Mouse (Mus musculus): ENCODE results near the gene Shkbp1. TPM values are rescaled to one million over a fixed set of nuclear protein-coding genes. Genes with fewer than 3 reads are reported as not detected.

Gene Shkbp1
- total RNA-seq (2012; rRNA removed), result 28.8 and 45.5 TPM in 2 replicates

GRCm38 (mm10) chr7:27355745-27356240 lies at the start of gene Shkbp1:
TSS of gene Shkbp1 (minus strand) at chr7:27356019.
- Histone ChIP-seq H3K4me3 (ENCODE audit: insufficient read depth in 1 of 2, low read depth in 1 of 2, low read length in 2 of 2, poor library complexity in 1 of 2, severe bottlenecking in 1 of 2) (peak within 1 kb of the TSS; percentile 78 to 89), H3K36me3 (ENCODE audit: control insufficient read depth, insufficient read depth, low read length, poor library complexity, severe bottlenecking) (peaks cover 9% of the 10 kb centered on the region; the same call in 1 of the 2 replicates), H3K4me1 (ENCODE audit: control insufficient read depth in 2 of 2, insufficient read depth in 2 of 2, low read length in 2 of 2, poor library complexity in 1 of 2) (peaks cover 3 to 11% of the 10 kb centered on the region in 2 experiments; a peak in 3 of 4 replicates), H3K9me3 (ENCODE audit: control insufficient read depth, insufficient read depth, low read depth, low read length) (no peaks in the 10 kb centered on the region), H3K9ac (ENCODE audit: insufficient read depth, low read depth, low read length, poor library complexity, severe bottlenecking) (peak within 1 kb of the TSS; percentile 81), H3K27ac (ENCODE audit: insufficient read depth, low read depth, low read length, poor library complexity, severe bottlenecking) (peak within 1 kb of the TSS; percentile 84)
- in situ Hi-C loops (cut with MboI; ENCODE audit: low sequenced_read_pairs in 2 of 2, unreplicated experiment in 2 of 2), result no loop called here
- DNase-seq (ENCODE audit: low read depth, low spot score), result peak; percentile 83
- TF ChIP-seq ZC3H11A (IDR thresholded peaks at IDR 0.05; ENCODE audit: borderline replicate concordance, low read depth, low read length) (no peak), CHD2 (IDR thresholded peaks at IDR 0.05; ENCODE audit: low read depth, low read length) (peak; percentile 72; the same call in 1 of the 2 replicates)

DNA sequence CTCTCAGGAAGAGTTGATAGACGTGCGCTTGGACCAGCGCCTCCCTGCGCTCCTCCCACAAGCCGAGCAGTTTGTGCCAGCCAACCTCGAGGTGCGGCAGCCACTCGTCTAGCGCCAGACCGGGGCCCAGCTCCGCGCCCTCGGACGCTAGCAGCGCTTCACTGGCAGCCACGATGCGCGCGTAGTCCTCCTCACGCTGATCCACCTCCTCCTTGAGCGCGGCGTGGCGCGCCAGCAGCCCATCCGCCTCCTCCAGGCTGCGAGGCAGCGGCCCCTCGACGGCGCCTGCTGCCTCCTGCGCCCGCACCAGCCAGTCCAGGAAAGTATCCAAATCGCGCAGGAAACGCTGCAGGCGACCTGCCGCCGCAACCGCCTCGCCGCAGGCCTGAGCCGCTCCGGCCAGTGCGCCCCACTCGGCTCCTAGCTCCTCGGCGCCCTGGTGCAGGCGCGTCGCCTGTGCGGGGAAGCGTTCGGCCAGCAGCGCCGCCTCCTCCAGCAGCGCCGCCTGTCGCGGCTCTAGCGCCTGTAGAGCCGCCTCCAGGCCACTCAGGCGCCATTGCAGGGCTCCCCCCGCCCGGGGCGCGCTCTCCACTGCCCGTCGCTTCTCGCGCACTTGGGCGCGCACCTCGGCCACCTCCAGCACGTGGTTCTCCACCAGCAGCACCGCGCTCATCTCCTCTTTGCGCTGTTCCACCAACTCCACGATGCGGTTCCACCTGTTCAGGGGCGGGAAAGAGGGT lies 48.6 kb upstream of the Shkbp1 start:
- H3K36me3 ChIP-seq (ENCODE audit: control insufficient read depth, insufficient read depth, low read length, poor library complexity, severe bottlenecking), result no peaks in the 10 kb centered on the region
- peak overlapping the region; percentile 63 to 79 for H3K4me3 ChIP-seq (ENCODE audit: insufficient read depth in 1 of 2, low read depth in 1 of 2, low read length in 2 of 2, poor library complexity in 1 of 2, severe bottlenecking in 1 of 2)
- in situ Hi-C loops (cut with MboI; ENCODE audit: low sequenced_read_pairs in 2 of 2, unreplicated experiment in 2 of 2), result loop anchor here in 1 of 2 experiments (5.0 kb wide), 1 partner anchor 112 kb away; no protein-coding TSS in a partner anchor
- H3K4me1 ChIP-seq (ENCODE audit: control insufficient read depth in 2 of 2, insufficient read depth in 2 of 2, low read length in 2 of 2, poor library complexity in 1 of 2), result peaks cover 0 to 3% of the 10 kb centered on the region in 2 experiments; a peak in 1 of 4 replicates
- TF ChIP-seq ZNF384 (IDR thresholded peaks at IDR 0.05; ENCODE audit: low read depth, low read length) (no peak), HCFC1 (IDR thresholded peaks at IDR 0.05; ENCODE audit: borderline replicate concordance, insufficient read depth, low read length) (no peak), MAFK (IDR thresholded peaks at IDR 0.05; ENCODE audit: insufficient read depth, low read depth, low read length) (no peak), ZC3H11A (IDR thresholded peaks at IDR 0.05; ENCODE audit: borderline replicate concordance, low read depth, low read length) (no peak), CHD2 (IDR thresholded peaks at IDR 0.05; ENCODE audit: low read depth, low read length) (no peak)
- peak overlapping the region; percentile 78 for H3K9ac ChIP-seq (ENCODE audit: insufficient read depth, low read depth, low read length, poor library complexity, severe bottlenecking)
- no peaks in the 10 kb centered on the region for H3K9me3 ChIP-seq (ENCODE audit: control insufficient read depth, insufficient read depth, low read depth, low read length)
- H3K27ac ChIP-seq (ENCODE audit: insufficient read depth, low read depth, low read length, poor library complexity, severe bottlenecking), result no peak overlapping the region
- DNase-seq (ENCODE audit: low read depth, low spot score), result no peak

DNA sequence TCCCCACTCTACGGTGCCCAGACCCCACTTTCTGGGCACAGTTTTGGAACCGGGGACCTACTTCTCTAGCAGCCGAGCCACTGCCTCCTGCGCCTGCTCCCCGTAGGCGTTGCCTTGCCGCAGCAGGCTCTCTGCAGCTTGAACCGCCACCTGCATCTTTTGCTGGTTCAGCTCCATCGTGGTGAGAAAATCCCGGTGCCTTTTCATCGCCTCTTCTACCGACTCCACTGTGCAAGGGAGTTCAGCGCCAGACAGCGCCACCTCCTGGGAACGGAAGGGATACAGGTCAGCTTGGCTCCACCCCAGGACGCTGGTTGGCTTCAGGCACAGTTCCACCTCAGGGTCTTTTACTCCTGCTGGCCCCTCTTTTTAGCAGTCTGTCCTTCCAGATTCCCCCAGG lies 46.9 kb upstream of the Shkbp1 start:
- no peaks in the 10 kb centered on the region; a peak in 1 of 4 replicates for H3K4me1 ChIP-seq (ENCODE audit: control insufficient read depth in 2 of 2, insufficient read depth in 2 of 2, low read length in 2 of 2, poor library complexity in 1 of 2)
- H3K27ac ChIP-seq (ENCODE audit: insufficient read depth, low read depth, low read length, poor library complexity, severe bottlenecking), result no peak overlapping the region
- H3K9ac ChIP-seq (ENCODE audit: insufficient read depth, low read depth, low read length, poor library complexity, severe bottlenecking), result peak overlapping the region; percentile 48; the same call in 1 of the 2 replicates
- in situ Hi-C loops (cut with MboI; ENCODE audit: low sequenced_read_pairs in 2 of 2, unreplicated experiment in 2 of 2), result loop anchor here in 1 of 2 experiments (5.0 kb wide), 1 partner anchor 110 kb away; no protein-coding TSS in a partner anchor
- DNase-seq (ENCODE audit: low read depth, low spot score), result peak; percentile 92
- no peaks in the 10 kb centered on the region for H3K36me3 ChIP-seq (ENCODE audit: control insufficient read depth, insufficient read depth, low read length, poor library complexity, severe bottlenecking)
- H3K4me3 ChIP-seq (ENCODE audit: insufficient read depth in 1 of 2, low read depth in 1 of 2, low read length in 2 of 2, poor library complexity in 1 of 2, severe bottlenecking in 1 of 2), result peak overlapping the region; percentile 44 to 46; a peak in 3 of 4 replicates
- TF ChIP-seq MAFK (IDR thresholded peaks at IDR 0.05; ENCODE audit: insufficient read depth, low read depth, low read length), result peak; percentile 53; the same call in 1 of the 2 replicates
- peak; percentile 49; the same call in 1 of the 2 replicates for TF ChIP-seq HCFC1 (IDR thresholded peaks at IDR 0.05; ENCODE audit: borderline replicate concordance, insufficient read depth, low read length)
- TF ChIP-seq ZNF384 (IDR thresholded peaks at IDR 0.05; ENCODE audit: low read depth, low read length), result no peak
- H3K9me3 ChIP-seq (ENCODE audit: control insufficient read depth, insufficient read depth, low read depth, low read length), result no peaks in the 10 kb centered on the region

- TF ChIP-seq ZNF384 (IDR thresholded peaks at IDR 0.05; ENCODE audit: low read depth, low read length) (no peak), HCFC1 (IDR thresholded peaks at IDR 0.05; ENCODE audit: borderline replicate concordance, insufficient read depth, low read length) (no peak), CHD2 (IDR thresholded peaks at IDR 0.05; ENCODE audit: low read depth, low read length) (no peak), ZC3H11A (IDR thresholded peaks at IDR 0.05; ENCODE audit: borderline replicate concordance, low read depth, low read length) (no peak), MAFK (IDR thresholded peaks at IDR 0.05; ENCODE audit: insufficient read depth, low read depth, low read length) (no peak)
- H3K9me3 ChIP-seq (ENCODE audit: control insufficient read depth, insufficient read depth, low read depth, low read length), result no peaks in the 10 kb centered on the region
- no peak overlapping the region for H3K4me3 ChIP-seq (ENCODE audit: insufficient read depth in 1 of 2, low read depth in 1 of 2, low read length in 2 of 2, poor library complexity in 1 of 2, severe bottlenecking in 1 of 2)
- no peak overlapping the region for H3K9ac ChIP-seq (ENCODE audit: insufficient read depth, low read depth, low read length, poor library complexity, severe bottlenecking)
- H3K4me1 ChIP-seq (ENCODE audit: control insufficient read depth in 2 of 2, insufficient read depth in 2 of 2, low read length in 2 of 2, poor library complexity in 1 of 2), result peaks cover 4 to 8% of the 10 kb centered on the region in 2 experiments; a peak in 2 of 4 replicates
- H3K27ac ChIP-seq (ENCODE audit: insufficient read depth, low read depth, low read length, poor library complexity, severe bottlenecking), result no peak overlapping the region
- no peak for DNase-seq (ENCODE audit: low read depth, low spot score)
- no peaks in the 10 kb centered on the region for H3K36me3 ChIP-seq (ENCODE audit: control insufficient read depth, insufficient read depth, low read length, poor library complexity, severe bottlenecking)
- in situ Hi-C loops (cut with MboI; ENCODE audit: low sequenced_read_pairs in 2 of 2, unreplicated experiment in 2 of 2), result loop anchor here in 1 of 2 experiments (5.0 kb wide), 1 partner anchor 108 kb away; no protein-coding TSS in a partner anchor
These were observed 44.7 kb upstream of the Shkbp1 start for GRCm38 (mm10) chr7:27400545-27400944.

Measured in ES-E14 (cell line).